Mouse (Mus musculus): ENCODE data around the gene Fut2.

- no peak for TF ChIP-seq CTCF (IDR thresholded peaks at IDR 0.05; ENCODE audit: insufficient read depth, low read depth, low read length)
- TF ChIP-seq POLR2A (IDR thresholded peaks at IDR 0.05; ENCODE audit: insufficient read depth, low read depth, low read length), result no peak
These were observed 13.9 kb upstream of the Fut2 start for GRCm38 (mm10) chr7:45679966-45680621.

Data from olfactory bulb, adult 2 months (tissue).